Mouse (Mus musculus) stomach, postnatal 0 days (tissue): ENCODE results near the gene Ebf3. TPM values are rescaled to one million over a fixed set of nuclear protein-coding genes. Genes with fewer than 3 reads are reported as not detected.

Experiments
- ATAC-seq: fragments of 200-750 bp; cut with Nextera tagmentation; 2 replicates; pipeline ENCODE4 v1.8.0; 2017; ENCODE audit not compliant: low FRiP score, low TSS enrichment
- DNase-seq: peaks from one replicate; pipeline ENCODE4 v3.0.0-alpha.2; 2016; ENCODE audit warnings: low spot score
- H3K27ac ChIP-seq: fragments of 300-500 bp; sonication (generic); replicated peaks from 2 replicates; pipeline ENCODE4 v1.5.1; 2014; ENCODE audit warnings: mild to moderate bottlenecking, control low read depth
- H3K27me3 ChIP-seq: fragments of 300-500 bp; sonication (generic); 2 replicates; pipeline ENCODE4 v1.6.1; 2014; ENCODE audit warnings: low read length; ENCODE audit not compliant: control insufficient read depth, insufficient read depth
- H3K36me3 ChIP-seq: fragments of 300-500 bp; sonication (generic); 2 replicates; pipeline ENCODE4 v1.6.1; 2014; ENCODE audit warnings: low read length, mixed read lengths; ENCODE audit not compliant: control insufficient read depth, insufficient read depth
- H3K4me1 ChIP-seq: fragments of 300-500 bp; sonication (generic); replicated peaks from 2 replicates; pipeline ENCODE4 v1.6.1; 2014; ENCODE audit warnings: antibody characterized with exemption; ENCODE audit not compliant: control insufficient read depth, insufficient read depth
- H3K4me2 ChIP-seq: fragments of 300-500 bp; sonication (generic); replicated peaks from 2 replicates; pipeline ENCODE4 v1.6.1; 2014; ENCODE audit warnings: low read depth, mild to moderate bottlenecking, control low read depth, moderate library complexity
- H3K4me3 ChIP-seq: fragments of 300-500 bp; sonication (generic); 2 replicates; pipeline ENCODE4 v1.5.1; 2014; ENCODE audit warnings: low read depth, low read length, control low read depth
- H3K9ac ChIP-seq: fragments of 300-500 bp; sonication (generic); 2 replicates; pipeline ENCODE4 v1.6.1; 2014; ENCODE audit warnings: mild to moderate bottlenecking, low read length, control low read depth, mixed read lengths
- H3K9me3 ChIP-seq: fragments of 300-500 bp; sonication (generic); 2 replicates; pipeline ENCODE4 v1.6.1; 2016; ENCODE audit warnings: low read length; ENCODE audit not compliant: control insufficient read depth
- CTCF ChIP-seq: IDR thresholded peaks from 2 replicates; pipeline ENCODE4 v1.5.1; 2016; ENCODE audit warnings: antibody characterized with exemption, low read depth, mild to moderate bottlenecking, moderate library complexity
- EP300 ChIP-seq: optimal IDR thresholded peaks from 2 replicates; pipeline ENCODE3; 2016; ENCODE audit warnings: antibody characterized with exemption
- WGBS: fragments of 180-500 bp; shearing (Covaris S2); extraction: QIAGEN DNeasy Blood & Tissue Kit; methylation state at CpG from one replicate; pipeline ENCODE4 v1.1.7; 2014; 5-methylcytosine and 5-hydroxymethylcytosine counted together
- polyA plus RNA-seq: library from polyadenylated mRNA; unstranded; fragments of >200 nt; fragmentation: Nextera tagmentation; extraction: Ambion mirVana; gene quantifications from 2 replicates; pipeline ENCODE4 v1.2.1, GENCODE M21; 2015

Gene Ebf3
- polyA plus RNA-seq, 1 experiment from 2014 or later, result 0.58 TPM

- 73% methylated on average over 5 of the region's 5 CpGs for WGBS
- ATAC-seq (no peak), DNase-seq (no peak)
- Histone ChIP-seq H3K27ac (no peak overlapping the region), H3K4me2 (no peak overlapping the region), H3K4me3 (no peak overlapping the region), H3K9ac (no peak overlapping the region), H3K27me3 (no peaks in the 10 kb centered on the region), H3K4me1 (no peaks in the 10 kb centered on the region), H3K9me3 (no peaks in the 10 kb centered on the region), H3K36me3 (no peaks in the 10 kb centered on the region)
- no peak for TF ChIP-seq EP300
- TF ChIP-seq CTCF, result no peak
Measured at GRCm38 (mm10) chr7:137277713-137278112, 36.5 kb downstream of the Ebf3 start.

- Histone ChIP-seq H3K4me2 (no peak overlapping the region), H3K9me3 (no peaks in the 10 kb centered on the region)
- 81% methylated on average over 10 of the region's 10 CpGs for WGBS
Measured at GRCm38 (mm10) chr7:137272252-137272651, 42.0 kb downstream of the Ebf3 start.

GRCm38 (mm10) chr7:137268452-137269155 lies 45.6 kb downstream of the Ebf3 start:
- 80% methylated on average over 8 of the region's 8 CpGs for WGBS
- Histone ChIP-seq H3K4me2 (no peak overlapping the region), H3K4me1 (no peaks in the 10 kb centered on the region), H3K36me3 (no peaks in the 10 kb centered on the region), H3K9me3 (no peaks in the 10 kb centered on the region), H3K27ac (no peak overlapping the region), H3K4me3 (no peak overlapping the region), H3K27me3 (no peaks in the 10 kb centered on the region), H3K9ac (no peak overlapping the region)
- no peak for DNase-seq
- TF ChIP-seq EP300, result no peak
- TF ChIP-seq CTCF, result no peak
- ATAC-seq, result no peak

More at GRCm38 (mm10) chr7:137272252-137272651, 42.0 kb downstream of the Ebf3 start:
- Histone ChIP-seq H3K9ac (no peak overlapping the region), H3K4me3 (no peak overlapping the region), H3K27ac (no peak overlapping the region), H3K27me3 (no peaks in the 10 kb centered on the region), H3K4me1 (no peaks in the 10 kb centered on the region), H3K36me3 (no peaks in the 10 kb centered on the region)
- no peak for DNase-seq
- TF ChIP-seq CTCF (no peak), EP300 (no peak)
- no peak for ATAC-seq

- ATAC-seq, result no peak; the same call in 1 of the 2 replicates
- H3K9me3 ChIP-seq, result no peaks in the 10 kb centered on the region
- H3K4me2 ChIP-seq, result no peak overlapping the region
- no peaks in the 10 kb centered on the region for H3K4me1 ChIP-seq
- H3K9ac ChIP-seq, result no peak overlapping the region
- no peaks in the 10 kb centered on the region for H3K27me3 ChIP-seq
- H3K4me3 ChIP-seq, result no peak overlapping the region
- H3K36me3 ChIP-seq, result no peaks in the 10 kb centered on the region
- DNase-seq, result no peak
- H3K27ac ChIP-seq, result no peak overlapping the region
- TF ChIP-seq CTCF, result no peak
- TF ChIP-seq EP300, result no peak
- WGBS, result 60% methylated on average over 9 of the region's 9 CpGs
Measured at GRCm38 (mm10) chr7:137267441-137267840, 46.8 kb downstream of the Ebf3 start.

- WGBS, result 36% methylated on average over 17 of the region's 17 CpGs
- no peak overlapping the region for H3K27ac ChIP-seq
- no peak overlapping the region for H3K4me3 ChIP-seq
- TF ChIP-seq EP300 (no peak), CTCF (no peak)
- DNase-seq, result no peak
- no peak overlapping the region for H3K4me2 ChIP-seq
- no peaks in the 10 kb centered on the region for H3K27me3 ChIP-seq
- no peak overlapping the region for H3K9ac ChIP-seq
- no peaks in the 10 kb centered on the region for H3K4me1 ChIP-seq
- no peak for ATAC-seq
- H3K36me3 ChIP-seq, result no peaks in the 10 kb centered on the region
- H3K9me3 ChIP-seq, result no peaks in the 10 kb centered on the region
Measured at GRCm38 (mm10) chr7:137266575-137266974, 47.7 kb downstream of the Ebf3 start.

GRCm38 (mm10) chr7:137262330-137262729 lies 51.9 kb downstream of the Ebf3 start:
- DNase-seq, result no peak
- Histone ChIP-seq H3K4me1 (no peaks in the 10 kb centered on the region), H3K9me3 (no peaks in the 10 kb centered on the region), H3K36me3 (no peaks in the 10 kb centered on the region), H3K27me3 (no peaks in the 10 kb centered on the region), H3K27ac (no peak overlapping the region), H3K4me2 (no peak overlapping the region), H3K9ac (no peak overlapping the region), H3K4me3 (no peak overlapping the region)
- no peak for TF ChIP-seq EP300
- TF ChIP-seq CTCF, result no peak
- no peak for ATAC-seq
- 83% methylated on average over 8 of the region's 8 CpGs for WGBS
